Mouse (Mus musculus) liver, embryonic 14.5 days (tissue): ENCODE measurements around the gene Anxa7. TPM values are rescaled to one million over a fixed set of nuclear protein-coding genes. Genes with fewer than 3 reads are reported as not detected.
A peak's percentile ranks its signal among the peaks of the same experiment; 100 is the strongest.

Experiments used
- ATAC-seq: fragments of 200-750 bp; cut with Nextera tagmentation; 2 replicates; pipeline ENCODE4 v1.8.0; 2017; ENCODE audit warnings: moderate number of reproducible peaks, mild to moderate bottlenecking, moderate library complexity; ENCODE audit not compliant: insufficient read depth
- DNase-seq, 3 experiments: peaks; one replicate each; pipeline ENCODE4 v3.0.0-alpha.2; 2012 to 2013; ENCODE audit warnings: low read depth in 3 of 3, low spot score in 3 of 3
- H3K27ac ChIP-seq: fragments of 300-500 bp; sonication (generic); 2 replicates; pipeline ENCODE4 v1.5.1; 2014; ENCODE audit warnings: moderate library complexity, mild to moderate bottlenecking, control low read depth, inconsistent platforms
- H3K27me3 ChIP-seq: fragments of 300-500 bp; sonication (generic); 2 replicates; pipeline ENCODE4 v1.6.1; 2014; ENCODE audit warnings: mild to moderate bottlenecking, low read length, moderate library complexity; ENCODE audit not compliant: control insufficient read depth, insufficient read depth
- H3K36me3 ChIP-seq: fragments of 300-500 bp; sonication (generic); replicated peaks from 2 replicates; pipeline ENCODE4 v1.6.1; 2014; ENCODE audit warnings: low read depth; ENCODE audit not compliant: control insufficient read depth, insufficient read depth
- H3K4me1 ChIP-seq, 2 experiments: fragments of 200-500 bp in 1 of 2; fragments of 300-500 bp in 1 of 2; sonication (generic) in 1 of 2; replicated peaks; 2 replicates each; pipeline ENCODE4 v1.6.1; 2012 to 2014; ENCODE audit warnings: antibody characterized with exemption in 1 of 2, inconsistent platforms in 1 of 2, low read length in 1 of 2; ENCODE audit not compliant: control insufficient read depth in 2 of 2, insufficient read depth in 2 of 2
- H3K4me2 ChIP-seq: fragments of 300-500 bp; sonication (generic); 2 replicates; pipeline ENCODE4 v1.6.1; 2014; ENCODE audit warnings: low read depth, mild to moderate bottlenecking, control low read depth, moderate library complexity
- H3K4me3 ChIP-seq, 2 experiments: fragments of 200-500 bp in 1 of 2; fragments of 300-500 bp in 1 of 2; sonication (generic) in 1 of 2; 2 replicates each; pipeline ENCODE4 v1.5.1; 2012 to 2014; ENCODE audit warnings: low read depth in 2 of 2, low read length in 2 of 2, mild to moderate bottlenecking in 2 of 2, control low read depth in 1 of 2, inconsistent platforms in 1 of 2, moderate library complexity in 1 of 2; ENCODE audit not compliant: insufficient read depth in 1 of 2
- H3K9ac ChIP-seq: fragments of 300-500 bp; sonication (generic); replicated peaks from 2 replicates; pipeline ENCODE4 v1.6.1; 2014; ENCODE audit warnings: mild to moderate bottlenecking, control low read depth, moderate library complexity
- H3K9me3 ChIP-seq: fragments of 300-500 bp; sonication (generic); 2 replicates; pipeline ENCODE4 v1.6.1; 2016; ENCODE audit warnings: low read length, mixed read lengths; ENCODE audit not compliant: control insufficient read depth
- CTCF ChIP-seq: IDR thresholded peaks from 2 replicates; pipeline ENCODE4 v1.5.1; 2016; ENCODE audit warnings: antibody characterized with exemption, low read depth, control low read depth
- EP300 ChIP-seq: IDR thresholded peaks from 2 replicates; pipeline ENCODE4 v1.6.1; 2016; ENCODE audit warnings: antibody characterized with exemption, low read depth
- WGBS: fragments of 180-500 bp; shearing (Covaris S2); extraction: QIAGEN DNeasy Blood & Tissue Kit; methylation state at CpG from one replicate; pipeline ENCODE4 v1.1.7; 2014; ENCODE audit not compliant: insufficient replicate concordance; 5-methylcytosine and 5-hydroxymethylcytosine counted together
- polyA plus RNA-seq, 2 experiments: library from polyadenylated mRNA; depleted of rRNA in 1 of 2; stranded (reverse) in 1 of 2; unstranded in 1 of 2; fragments of >200 nt; fragmentation: Nextera tagmentation in 1 of 2; extraction: Ambion mirVana in 1 of 2; gene quantifications; 2 replicates each; pipeline versions ENCODE4 v1.2.1 to v1.2.3; 2012 to 2014

The Anxa7 gene
- polyA plus RNA-seq, 2 experiments = 36.6 to 41.6 TPM

DNA sequence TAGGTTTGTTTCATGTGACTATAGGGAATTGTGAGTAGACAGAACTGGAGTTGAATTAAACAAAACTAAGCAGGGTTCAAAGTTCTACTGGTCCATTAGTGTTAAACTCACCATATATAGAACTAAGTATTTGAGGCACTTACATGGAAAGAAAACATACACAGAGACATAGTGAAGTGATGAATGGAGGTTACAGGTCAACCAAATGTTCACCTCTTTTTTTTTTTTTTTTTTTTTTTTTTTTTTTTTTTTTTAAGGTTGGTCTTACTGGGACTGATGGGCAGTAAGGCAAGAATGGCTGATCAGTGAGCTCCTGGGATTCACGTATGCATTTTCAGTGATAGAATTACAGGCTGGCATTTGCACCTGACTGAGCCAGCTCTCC lies 254 bp upstream of the Anxa7 start:
- Histone ChIP-seq H3K4me2 (peak overlapping the region; percentile 81), H3K9ac (peak overlapping the region; percentile 87), H3K27me3 (no peaks in the 10 kb centered on the region), H3K4me1 (peaks cover 20 to 24% of the 10 kb centered on the region in 2 experiments), H3K9me3 (no peaks in the 10 kb centered on the region), H3K4me3 (peak overlapping the region; percentile 76 to 93), H3K27ac (peak overlapping the region; percentile 93), H3K36me3 (peaks cover 3% of the 10 kb centered on the region)
- TF ChIP-seq EP300 = no peak
- no peak for DNase-seq
- WGBS = 68% methylated on average over 1 of the region's 1 CpGs
- no peak for ATAC-seq

DNA sequence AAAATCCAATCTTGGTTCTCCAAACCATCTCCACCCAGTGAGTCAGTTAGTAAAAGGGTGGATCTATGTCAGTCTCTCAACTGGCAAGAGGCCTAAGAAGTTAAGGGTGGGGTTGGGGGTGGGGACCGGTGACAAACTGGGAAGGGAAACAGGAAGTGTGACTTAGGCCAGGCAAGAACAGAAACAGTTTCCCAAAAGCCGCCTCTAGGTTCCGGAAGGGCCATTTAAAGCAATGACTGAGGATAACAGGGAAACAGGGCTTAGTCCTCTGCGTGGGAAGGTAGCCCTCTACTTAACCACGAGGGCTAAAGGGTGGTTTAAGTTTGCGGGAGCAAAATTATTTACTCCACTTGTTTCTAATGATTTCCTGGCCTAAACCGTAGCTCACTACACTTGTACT lies 1.1 kb downstream of the Anxa7 start:
- H3K9me3 ChIP-seq = no peaks in the 10 kb centered on the region
- peaks cover 20 to 24% of the 10 kb centered on the region in 2 experiments for H3K4me1 ChIP-seq
- peak overlapping the region; percentile 81 for H3K4me2 ChIP-seq
- no peak; the same call in 1 of the 2 replicates for TF ChIP-seq EP300
- no peak for TF ChIP-seq CTCF
- peak overlapping the region; percentile 93 for H3K27ac ChIP-seq
- peak overlapping the region; percentile 76 to 93 for H3K4me3 ChIP-seq
- DNase-seq (peak; percentile 68 to 78 (median 70)), ATAC-seq (peak; percentile 83)
- WGBS = 0% methylated on average over 7 of the region's 7 CpGs
- H3K36me3 ChIP-seq = no peaks in the 10 kb centered on the region; the same call in 1 of the 2 replicates
- H3K9ac ChIP-seq = peak overlapping the region; percentile 87
- H3K27me3 ChIP-seq = no peaks in the 10 kb centered on the region

DNA sequence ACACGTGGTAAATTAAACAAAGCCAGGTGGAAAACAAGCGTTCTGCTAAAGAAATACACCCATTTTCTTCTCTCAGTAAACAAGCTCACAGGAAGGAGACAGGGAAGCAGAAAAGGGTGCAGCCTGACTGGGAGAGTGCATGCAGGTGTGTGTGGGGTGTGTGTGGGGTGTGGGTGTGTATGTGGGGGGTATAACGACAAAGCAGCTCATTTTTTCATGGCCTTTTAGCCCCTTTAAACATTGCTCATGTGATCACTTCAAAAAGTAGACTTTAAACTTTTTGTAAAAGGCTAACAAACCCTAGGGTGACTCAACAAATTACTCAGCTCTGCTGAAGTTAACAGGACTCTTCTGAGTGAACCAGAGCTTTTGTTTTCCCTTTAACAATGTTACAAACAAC lies 1.5 kb downstream of the Anxa7 start:
- H3K9ac ChIP-seq = peak overlapping the region; percentile 87
- TF ChIP-seq CTCF (no peak), EP300 (no peak)
- peak overlapping the region; percentile 81 for H3K4me2 ChIP-seq
- peak overlapping the region; percentile 76 to 93 for H3K4me3 ChIP-seq
- peaks cover 20 to 24% of the 10 kb centered on the region in 2 experiments for H3K4me1 ChIP-seq
- peaks cover 2% of the 10 kb centered on the region; the same call in 1 of the 2 replicates for H3K36me3 ChIP-seq
- no peaks in the 10 kb centered on the region for H3K27me3 ChIP-seq
- WGBS = 14% methylated on average over 3 of the region's 3 CpGs
- DNase-seq = no peak
- ATAC-seq = peak; percentile 29; the same call in 1 of the 2 replicates
- H3K9me3 ChIP-seq = no peaks in the 10 kb centered on the region
- peak overlapping the region; percentile 93 for H3K27ac ChIP-seq

DNA sequence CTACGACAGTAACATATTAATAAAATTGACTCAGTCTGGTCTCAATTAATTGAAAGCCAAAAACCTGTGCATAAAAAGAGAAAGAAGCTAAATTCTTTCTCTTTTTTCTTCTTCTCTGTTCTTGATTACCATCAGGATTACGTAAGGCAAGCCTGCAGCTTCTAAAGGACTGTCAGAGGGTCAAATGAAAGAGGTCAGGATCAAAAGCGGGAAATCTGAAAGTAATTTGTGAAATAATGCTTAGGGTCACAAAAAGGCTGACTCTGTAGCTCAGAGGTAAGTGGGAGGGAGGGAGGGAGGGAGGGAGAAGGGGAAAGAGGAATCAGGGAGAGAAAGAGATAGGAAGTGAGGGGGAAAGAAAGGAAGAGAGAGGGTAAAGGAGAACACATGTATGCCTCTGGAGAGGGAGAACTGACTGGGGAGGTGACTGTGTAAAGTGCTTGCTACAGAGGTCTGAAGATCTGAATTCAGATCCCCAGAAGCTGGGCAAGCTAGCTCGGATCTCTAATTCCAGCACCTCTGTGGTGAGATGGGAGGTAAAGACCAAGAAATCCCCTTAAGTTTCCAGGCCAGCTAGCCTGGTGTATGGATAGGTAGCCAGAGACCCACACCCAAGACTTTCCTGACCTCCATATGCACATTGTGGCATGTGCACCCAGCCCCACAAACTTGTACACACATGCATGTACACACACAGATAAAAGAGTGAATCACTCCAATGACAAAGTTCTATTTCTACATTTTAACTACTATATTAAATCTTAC lies 2.5 kb downstream of the Anxa7 start:
- Histone ChIP-seq H3K9me3 (no peaks in the 10 kb centered on the region), H3K4me3 (peak overlapping the region; percentile 5 to 21; a peak in 2 of 4 replicates), H3K4me2 (peak overlapping the region; percentile 41), H3K36me3 (peaks cover 4% of the 10 kb centered on the region), H3K27ac (peak overlapping the region; percentile 12), H3K9ac (peak overlapping the region; percentile 35; the same call in 1 of the 2 replicates), H3K27me3 (no peaks in the 10 kb centered on the region), H3K4me1 (peaks cover 20 to 24% of the 10 kb centered on the region in 2 experiments)
- 65% methylated on average over 4 of the region's 4 CpGs for WGBS
- TF ChIP-seq EP300 (no peak), CTCF (no peak)
- ATAC-seq = no peak
- no peak for DNase-seq

DNA sequence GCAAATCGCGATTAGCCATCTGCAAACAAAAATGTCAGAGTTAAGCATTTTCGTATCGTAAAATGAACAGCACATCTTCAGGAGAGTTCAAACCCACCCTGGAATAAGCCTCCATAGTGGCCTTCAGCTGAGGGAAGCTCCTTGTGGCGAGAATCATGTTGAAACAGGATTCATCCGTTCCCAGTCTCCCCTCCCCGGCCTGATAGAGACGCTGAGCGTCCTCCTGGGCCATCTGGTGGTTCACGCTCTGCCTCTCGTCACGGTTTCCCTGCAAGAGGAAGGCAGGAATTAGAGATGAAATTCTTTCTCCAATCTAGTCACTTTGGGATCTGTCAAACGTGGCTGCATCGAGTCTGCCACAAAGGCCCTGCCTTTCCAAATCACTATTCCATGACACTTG lies 19.7 kb downstream of the Anxa7 start:
- Histone ChIP-seq H3K4me2 (no peak overlapping the region), H3K9ac (no peak overlapping the region), H3K27ac (no peak overlapping the region), H3K9me3 (no peaks in the 10 kb centered on the region), H3K4me3 (no peak overlapping the region), H3K4me1 (no peaks in the 10 kb centered on the region), H3K27me3 (no peaks in the 10 kb centered on the region), H3K36me3 (peaks cover 85% of the 10 kb centered on the region)
- WGBS = 85% methylated on average over 14 of the region's 14 CpGs
- ATAC-seq (no peak), DNase-seq (no peak)
- TF ChIP-seq EP300 (no peak), CTCF (no peak)
